Mouse (Mus musculus) ES-E14 (cell line): ENCODE measurements around the gene Mpg. TPM values are rescaled to one million over a fixed set of nuclear protein-coding genes. Genes with fewer than 3 reads are reported as not detected.

Experiments used
- DNase-seq: peaks from one replicate; pipeline ENCODE4 v3.0.0-alpha.2; 2013; ENCODE audit warnings: low read depth, low spot score
- H3K27ac ChIP-seq: 2 replicates; pipeline ENCODE4 v1.5.1; 2012; ENCODE audit warnings: low read depth, mild to moderate bottlenecking, low read length, moderate library complexity, mixed read lengths; ENCODE audit not compliant: poor library complexity, insufficient read depth, severe bottlenecking
- H3K36me3 ChIP-seq: 2 replicates; pipeline ENCODE4 v1.6.1; 2012; ENCODE audit warnings: mild to moderate bottlenecking, low read length, moderate library complexity, mixed read lengths; ENCODE audit not compliant: control insufficient read depth, poor library complexity, insufficient read depth, severe bottlenecking
- H3K4me1 ChIP-seq, 2 experiments: fragments of 150-350 bp in 1 of 2; sonication (generic) in 1 of 2; 2 replicates each; pipeline ENCODE4 v1.6.1; 2012; ENCODE audit warnings: low read length in 2 of 2, mild to moderate bottlenecking in 1 of 2, mixed read lengths in 1 of 2; ENCODE audit not compliant: control insufficient read depth in 2 of 2, insufficient read depth in 2 of 2, poor library complexity in 1 of 2
- H3K4me3 ChIP-seq, 2 experiments: fragments of 150-350 bp in 1 of 2; sonication (generic) in 1 of 2; 2 replicates each; pipeline ENCODE4 v1.5.1; 2012; ENCODE audit warnings: low read length in 2 of 2, low read depth in 1 of 2, mild to moderate bottlenecking in 1 of 2, mixed read lengths in 1 of 2; ENCODE audit not compliant: insufficient read depth in 1 of 2, poor library complexity in 1 of 2, severe bottlenecking in 1 of 2
- H3K9ac ChIP-seq: 2 replicates; pipeline ENCODE4 v1.6.1; 2012; ENCODE audit warnings: low read depth, mild to moderate bottlenecking, low read length, mixed read lengths; ENCODE audit not compliant: poor library complexity, insufficient read depth, severe bottlenecking
- H3K9me3 ChIP-seq: fragments of 150-350 bp; sonication (generic); 2 replicates; pipeline ENCODE4 v1.6.1; 2012; ENCODE audit warnings: low read depth, mild to moderate bottlenecking, low read length; ENCODE audit not compliant: control insufficient read depth, insufficient read depth
- CHD2 ChIP-seq: IDR thresholded peaks from 2 replicates; pipeline ENCODE4 v1.6.1; 2014; ENCODE audit warnings: mild to moderate bottlenecking, low read depth, low read length, inconsistent platforms
- HCFC1 ChIP-seq: IDR thresholded peaks from 2 replicates; pipeline ENCODE4 v1.6.1; 2012; ENCODE audit warnings: low read length, inconsistent platforms, borderline replicate concordance; ENCODE audit not compliant: insufficient read depth
- MAFK ChIP-seq: IDR thresholded peaks from 2 replicates; pipeline ENCODE4 v1.6.1; 2014; ENCODE audit warnings: mild to moderate bottlenecking, low read depth, low read length, inconsistent platforms; ENCODE audit not compliant: insufficient read depth
- ZC3H11A ChIP-seq: IDR thresholded peaks from 2 replicates; pipeline ENCODE4 v1.6.1; 2012; ENCODE audit warnings: low read depth, mild to moderate bottlenecking, inconsistent platforms, low read length, borderline replicate concordance
- ZNF384 ChIP-seq: IDR thresholded peaks from 2 replicates; pipeline ENCODE4 v1.6.1; 2012; ENCODE audit warnings: low read depth, low read length, inconsistent platforms
- in situ Hi-C, 2 experiments: fragments of 600-800 bp; cut with MboI; formaldehyde crosslinking; loops; one replicate each; pipeline ENCODE4 v1.15.1; 2025; ENCODE audit warnings: low sequenced_read_pairs in 2 of 2, inconsistent platforms in 1 of 2; ENCODE audit not compliant: unreplicated experiment in 2 of 2
- total RNA-seq: library from RNA; depleted of rRNA; stranded (reverse); fragments of 300-350 nt; gene quantifications from 2 replicates; pipeline ENCODE4 v1.2.3, GENCODE M21; 2012

Mpg gene
- total RNA-seq, 1 experiment: 30.6 TPM

- Histone ChIP-seq H3K4me3 (peak within 1 kb of the TSS; percentile 69 to 84), H3K36me3 (no peaks in the 10 kb centered on the region), H3K9me3 (no peaks in the 10 kb centered on the region), H3K4me1 (peaks cover 0 to 41% of the 10 kb centered on the region in 2 experiments), H3K27ac (peak within 1 kb of the TSS; percentile 56; the same call in 1 of the 2 replicates), H3K9ac (peak within 1 kb of the TSS; percentile 83)
- no peak for DNase-seq
- in situ Hi-C loops: no loop called here
- TF ChIP-seq ZC3H11A: no peak
- no peak for TF ChIP-seq CHD2
- TF ChIP-seq HCFC1: peak; percentile 13; the same call in 1 of the 2 replicates
Measured at GRCm38 (mm10) chr11:32221951-32222409, 4.3 kb upstream of the Mpg start, which contains the start of gene Rhbdf1. Gene Rhbdf1, minus strand, starts transcription at chr11:32222300.

- TF ChIP-seq CHD2: no peak
- no peak for TF ChIP-seq ZC3H11A
- no peak for TF ChIP-seq HCFC1
- TF ChIP-seq ZNF384: no peak
- no peak for TF ChIP-seq MAFK
- H3K9me3 ChIP-seq: no peaks in the 10 kb centered on the region
- in situ Hi-C loops: no loop called here
- H3K27ac ChIP-seq: no peak overlapping the region
- no peak for DNase-seq
- H3K4me3 ChIP-seq: peak overlapping the region; percentile 69 to 84
- no peaks in the 10 kb centered on the region for H3K36me3 ChIP-seq
- peaks cover 0 to 39% of the 10 kb centered on the region in 2 experiments for H3K4me1 ChIP-seq
- H3K9ac ChIP-seq: peak overlapping the region; percentile 31; the same call in 1 of the 2 replicates
Measured at GRCm38 (mm10) chr11:32222570-32223194, 3.6 kb upstream of the Mpg start.

- no peak for DNase-seq
- Histone ChIP-seq H3K4me1 (peaks cover 0 to 33% of the 10 kb centered on the region in 2 experiments), H3K9me3 (no peaks in the 10 kb centered on the region), H3K27ac (no peak overlapping the region), H3K9ac (no peak overlapping the region), H3K36me3 (no peaks in the 10 kb centered on the region), H3K4me3 (no peak overlapping the region)
- TF ChIP-seq ZNF384 (no peak), CHD2 (no peak), HCFC1 (no peak), ZC3H11A (no peak), MAFK (no peak)
- in situ Hi-C loops: no loop called here
Measured at GRCm38 (mm10) chr11:32223297-32223967, 2.9 kb upstream of the Mpg start.

GRCm38 (mm10) chr11:32224468-32225139 lies 1.7 kb upstream of the Mpg start:
- Histone ChIP-seq H3K4me3 (no peak overlapping the region), H3K4me1 (peaks cover 0 to 30% of the 10 kb centered on the region in 2 experiments; a peak in 3 of 4 replicates), H3K27ac (no peak overlapping the region), H3K9ac (no peak overlapping the region), H3K9me3 (no peaks in the 10 kb centered on the region), H3K36me3 (peaks cover 6% of the 10 kb centered on the region; the same call in 1 of the 2 replicates)
- TF ChIP-seq MAFK (no peak), CHD2 (no peak)
- no peak for DNase-seq
- in situ Hi-C loops: no loop called here
